Mouse (Mus musculus) E14TG2a.4 (cell line): Measurements from ENCODE around the gene Cd300ld3.

Source experiments
- H3K27me3 ChIP-seq: 2 replicates; pipeline ENCODE4 v1.6.1; 2014; ENCODE audit warnings: low read length, control low read depth; ENCODE audit not compliant: insufficient read depth
- H3K36me3 ChIP-seq: 2 replicates; pipeline ENCODE4 v1.6.1; 2014; ENCODE audit warnings: low read length, control low read depth; ENCODE audit not compliant: insufficient read depth
- H3K4me1 ChIP-seq: replicated peaks from 2 replicates; pipeline ENCODE4 v1.6.1; 2014; ENCODE audit warnings: low read depth, low read length, control low read depth
- H3K4me3 ChIP-seq: replicated peaks from 2 replicates; pipeline ENCODE4 v1.5.1; 2014; ENCODE audit warnings: mild to moderate bottlenecking, low read length
- H3K9me3 ChIP-seq: 2 replicates; pipeline ENCODE4 v1.6.1; 2014; ENCODE audit warnings: low read length, control low read depth
- CTCF ChIP-seq: conservative IDR thresholded peaks from 2 replicates; pipeline ENCODE4 v1.5.1; 2014; ENCODE audit warnings: low read length
- NANOG ChIP-seq: IDR thresholded peaks from 2 replicates; pipeline ENCODE4 v1.6.1; 2014; ENCODE audit warnings: borderline replicate concordance, low read length, mixed read lengths
- POU5F1 ChIP-seq: IDR thresholded peaks from 2 replicates; pipeline ENCODE4 v1.6.1; 2014; ENCODE audit warnings: low read length, borderline replicate concordance

Gene Cd300ld3

GRCm38 (mm10) chr11:115081373-115081772 lies 33.2 kb upstream of the Cd300ld3 start:
- Histone ChIP-seq H3K4me1 (peaks cover 14% of the 10 kb centered on the region), H3K27me3 (peaks cover 23% of the 10 kb centered on the region), H3K4me3 (no peak overlapping the region), H3K36me3 (no peaks in the 10 kb centered on the region), H3K9me3 (no peaks in the 10 kb centered on the region)
- TF ChIP-seq POU5F1 (no peak), CTCF (peak; percentile 64)

DNA sequence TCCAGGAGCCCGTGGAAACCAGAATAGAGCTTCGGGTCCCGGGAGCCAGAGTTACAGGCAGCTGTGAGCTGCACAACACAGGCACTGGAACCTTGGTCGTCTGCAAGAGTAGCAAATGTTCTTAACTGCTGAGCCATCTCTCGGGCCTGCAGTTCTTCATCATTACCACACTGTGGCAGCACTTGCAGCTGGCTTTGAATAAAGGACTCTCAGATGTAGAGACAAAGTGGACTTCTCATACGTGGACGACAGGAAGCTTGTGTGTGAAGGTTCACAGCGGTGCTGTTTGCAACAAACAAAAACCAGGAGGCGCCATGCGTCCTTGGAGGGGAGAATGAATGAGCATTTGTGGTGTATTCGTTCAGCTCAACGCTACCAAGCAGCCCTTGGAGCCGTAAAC lies 32.7 kb upstream of the Cd300ld3 start:
- TF ChIP-seq POU5F1 (no peak), CTCF (peak; percentile 96)
- H3K27me3 ChIP-seq = peaks cover 21% of the 10 kb centered on the region
- H3K9me3 ChIP-seq = no peaks in the 10 kb centered on the region
- H3K4me1 ChIP-seq = peaks cover 14% of the 10 kb centered on the region
- H3K36me3 ChIP-seq = no peaks in the 10 kb centered on the region
- no peak overlapping the region for H3K4me3 ChIP-seq

DNA sequence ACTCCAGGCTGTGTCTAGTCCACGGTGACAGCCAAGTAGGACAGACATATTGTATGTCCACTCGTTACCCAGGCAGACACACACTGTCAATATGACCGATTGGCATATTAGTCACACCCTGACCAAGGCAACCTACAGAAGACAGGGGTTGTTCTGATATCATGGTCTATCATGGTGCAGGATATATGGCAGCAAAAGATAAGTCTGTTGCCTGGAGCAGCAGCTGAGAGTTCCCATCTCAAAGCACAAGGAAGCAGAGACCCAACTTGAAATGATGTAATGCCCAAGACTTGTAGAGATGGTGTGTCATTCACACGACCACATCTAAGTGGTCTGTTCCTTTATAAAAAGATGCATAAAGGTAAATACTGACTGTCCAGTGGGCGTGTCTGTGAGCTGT lies 30.5 kb upstream of the Cd300ld3 start:
- peaks cover 14% of the 10 kb centered on the region for H3K4me1 ChIP-seq
- H3K36me3 ChIP-seq = no peaks in the 10 kb centered on the region
- no peak overlapping the region for H3K4me3 ChIP-seq
- TF ChIP-seq NANOG (no peak), POU5F1 (no peak)
- peaks cover 15% of the 10 kb centered on the region for H3K27me3 ChIP-seq
- H3K9me3 ChIP-seq = no peaks in the 10 kb centered on the region

GRCm38 (mm10) chr11:115077436-115077835 lies 29.2 kb upstream of the Cd300ld3 start:
- TF ChIP-seq CTCF = no peak
- no peak for TF ChIP-seq NANOG
- no peak for TF ChIP-seq POU5F1
- no peaks in the 10 kb centered on the region for H3K36me3 ChIP-seq

DNA sequence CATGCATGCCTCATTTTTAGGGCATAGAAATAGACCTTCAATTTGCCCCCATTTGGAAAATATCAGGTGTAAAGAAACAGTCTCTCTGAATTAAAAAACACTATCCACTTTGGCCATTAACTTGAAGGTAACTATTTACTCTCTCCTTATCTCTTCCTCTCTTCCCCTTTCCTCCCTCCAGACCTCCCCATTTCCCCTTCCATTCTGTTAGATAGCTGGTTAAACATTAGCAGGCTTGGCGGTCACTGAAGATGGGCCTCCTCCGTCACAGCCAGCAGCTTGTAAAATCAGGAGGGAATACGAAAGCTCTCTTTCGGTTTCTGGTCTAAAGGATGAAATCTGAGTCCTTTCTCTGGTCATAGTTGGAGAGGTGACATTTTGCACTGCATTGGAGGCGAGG lies 27.6 kb upstream of the Cd300ld3 start:
- H3K4me3 ChIP-seq = no peak overlapping the region
- H3K36me3 ChIP-seq = no peaks in the 10 kb centered on the region
- peaks cover 16% of the 10 kb centered on the region for H3K27me3 ChIP-seq
- H3K4me1 ChIP-seq = peaks cover 31% of the 10 kb centered on the region
- no peak for TF ChIP-seq CTCF
- TF ChIP-seq POU5F1 = no peak
- no peak for TF ChIP-seq NANOG
- no peaks in the 10 kb centered on the region for H3K9me3 ChIP-seq

More at GRCm38 (mm10) chr11:115077436-115077835, 29.2 kb upstream of the Cd300ld3 start:
- Histone ChIP-seq H3K4me3 (no peak overlapping the region), H3K4me1 (peaks cover 21% of the 10 kb centered on the region), H3K27me3 (peaks cover 12% of the 10 kb centered on the region; the same call in 1 of the 2 replicates), H3K9me3 (no peaks in the 10 kb centered on the region)

- TF ChIP-seq POU5F1 (no peak), CTCF (no peak), NANOG (no peak)
Observed at GRCm38 (mm10) chr11:115075407-115075806, 27.2 kb upstream of the Cd300ld3 start.

DNA sequence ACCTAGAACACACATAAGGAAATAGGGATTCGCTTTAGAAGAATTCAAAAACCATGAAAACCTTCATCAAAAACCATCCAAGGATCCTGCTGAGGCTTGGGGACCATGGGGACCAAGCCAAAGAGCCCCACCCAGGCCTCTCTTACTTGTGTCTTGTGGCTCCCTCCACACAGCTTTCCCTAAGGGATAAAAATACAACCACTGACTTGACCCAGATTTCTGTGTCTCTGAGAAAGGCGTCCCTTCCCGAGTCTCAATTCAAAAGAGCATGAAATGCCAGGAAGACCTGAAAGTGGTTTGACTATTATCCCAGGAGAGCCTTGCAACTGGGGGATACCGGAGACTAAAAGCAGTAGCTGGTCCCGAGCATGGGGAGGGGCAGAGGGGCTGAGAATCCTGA lies 24.8 kb upstream of the Cd300ld3 start:
- H3K9me3 ChIP-seq = no peaks in the 10 kb centered on the region

More at GRCm38 (mm10) chr11:115075407-115075806, 27.2 kb upstream of the Cd300ld3 start:
- Histone ChIP-seq H3K4me3 (no peak overlapping the region), H3K4me1 (peaks cover 36% of the 10 kb centered on the region), H3K9me3 (no peaks in the 10 kb centered on the region), H3K27me3 (peaks cover 16% of the 10 kb centered on the region), H3K36me3 (no peaks in the 10 kb centered on the region)

DNA sequence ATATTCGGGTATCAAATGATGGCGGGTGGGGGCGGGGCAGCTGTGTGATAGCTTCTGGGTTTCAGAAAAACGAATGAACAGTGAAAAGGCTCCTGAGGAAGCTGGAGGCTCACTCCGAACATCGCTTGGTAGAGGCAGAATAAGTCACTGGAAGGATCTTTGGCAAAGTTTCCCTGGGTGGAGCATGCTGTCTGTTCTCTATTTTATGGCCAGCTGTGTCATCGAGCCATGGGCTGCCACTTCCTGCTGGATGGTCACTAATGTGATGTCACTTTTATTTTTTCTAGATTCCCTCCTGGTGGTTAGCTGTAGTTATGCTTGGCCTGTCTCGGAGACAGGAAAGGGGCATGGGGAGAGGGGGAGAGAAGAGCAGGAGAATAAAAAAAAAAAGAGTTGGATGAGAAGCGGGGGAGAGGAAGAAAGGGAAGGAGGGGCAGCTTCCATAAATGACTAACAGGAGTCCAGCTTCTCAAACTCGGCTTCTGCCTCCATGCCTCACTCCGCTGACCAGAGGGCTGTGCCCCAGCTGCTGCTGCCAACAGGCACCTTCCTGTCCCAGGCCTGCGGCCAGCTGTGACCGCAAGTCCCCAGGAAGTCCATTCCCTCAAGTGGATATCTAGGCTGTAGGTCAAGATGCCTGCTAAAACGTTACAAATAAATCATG lies 23.6 kb upstream of the Cd300ld3 start:
- no peaks in the 10 kb centered on the region for H3K36me3 ChIP-seq
- H3K4me3 ChIP-seq = peak overlapping the region; percentile 43
- peaks cover 28% of the 10 kb centered on the region for H3K27me3 ChIP-seq
- TF ChIP-seq NANOG = no peak
- TF ChIP-seq CTCF = no peak
- no peak for TF ChIP-seq POU5F1
- H3K4me1 ChIP-seq = peaks cover 49% of the 10 kb centered on the region
- H3K9me3 ChIP-seq = no peaks in the 10 kb centered on the region

More for the DNA sequence above, 24.8 kb upstream of the Cd300ld3 start:
- H3K4me3 ChIP-seq = 0 out of 2 replicates have a peak overlapping the region, but pooled peaks have one; percentile 13
- peaks cover 45% of the 10 kb centered on the region for H3K4me1 ChIP-seq
- TF ChIP-seq POU5F1 (no peak), CTCF (no peak), NANOG (no peak)
- peaks cover 24% of the 10 kb centered on the region for H3K27me3 ChIP-seq
- no peaks in the 10 kb centered on the region for H3K36me3 ChIP-seq
